Mouse (Mus musculus) MEL (cell line): ENCODE measurements around the gene Cox6a1. TPM values are rescaled to one million over a fixed set of nuclear protein-coding genes. Genes with fewer than 3 reads are reported as not detected.
A peak's percentile ranks its signal among the peaks of the same experiment; 100 is the strongest.

Source experiments
- DNase-seq: peaks from one replicate; pipeline ENCODE4 v3.0.0; 2011; ENCODE audit warnings: low read depth, low spot score
- H3K27ac ChIP-seq: 2 replicates; pipeline ENCODE4 v1.5.1; 2012; ENCODE audit warnings: low read depth, mild to moderate bottlenecking, control low read depth, low read length, moderate library complexity; ENCODE audit not compliant: control insufficient read depth
- H3K27me3 ChIP-seq, 2 experiments: fragments of 150-350 bp in 1 of 2; sonication (generic) in 1 of 2; 2 replicates each; pipeline ENCODE4 v1.6.1; 2012; ENCODE audit warnings: low read length in 2 of 2, mild to moderate bottlenecking in 2 of 2, improper control_type of control experiment in 1 of 2, moderate library complexity in 1 of 2; ENCODE audit not compliant: insufficient read depth in 2 of 2, control insufficient read depth in 1 of 2
- H3K36me3 ChIP-seq, 2 experiments: 2 replicates each; pipeline ENCODE4 v1.6.1; 2012 to 2014; ENCODE audit warnings: low read length in 2 of 2, improper control_type of control experiment in 1 of 2, inconsistent platforms in 1 of 2, mild to moderate bottlenecking in 1 of 2; ENCODE audit not compliant: insufficient read depth in 2 of 2, control insufficient read depth in 1 of 2
- H3K4me1 ChIP-seq, 2 experiments: fragments of 150-350 bp in 1 of 2; sonication (generic) in 1 of 2; 2 replicates each; pipeline ENCODE4 v1.6.1; 2012; ENCODE audit warnings: low read length in 2 of 2, improper control_type of control experiment in 1 of 2, mild to moderate bottlenecking in 1 of 2; ENCODE audit not compliant: insufficient read depth in 2 of 2, control insufficient read depth in 1 of 2
- H3K4me3 ChIP-seq, 2 experiments: fragments of 150-350 bp in 1 of 2; sonication (generic) in 1 of 2; 2 replicates each; pipeline ENCODE4 v1.5.1; 2012; ENCODE audit warnings: low read depth in 2 of 2, low read length in 2 of 2, mild to moderate bottlenecking in 2 of 2, moderate library complexity in 2 of 2, control low read depth in 1 of 2, improper control_type of control experiment in 1 of 2; ENCODE audit not compliant: control insufficient read depth in 1 of 2, insufficient read depth in 1 of 2
- H3K79me2 ChIP-seq: 2 replicates; pipeline ENCODE4 v1.6.1; 2012; ENCODE audit warnings: mild to moderate bottlenecking, low read length, moderate library complexity; ENCODE audit not compliant: control insufficient read depth, poor library complexity, insufficient read depth
- H3K9ac ChIP-seq: 2 replicates; pipeline ENCODE4 v1.6.1; 2012; ENCODE audit warnings: low read depth, mild to moderate bottlenecking, control low read depth, low read length, moderate library complexity; ENCODE audit not compliant: control insufficient read depth, poor library complexity, severe bottlenecking
- H3K9me3 ChIP-seq: fragments of 150-350 bp; sonication (generic); replicated peaks from 2 replicates; pipeline ENCODE4 v1.6.1; 2012; ENCODE audit warnings: mild to moderate bottlenecking, low read length, improper control_type of control experiment, moderate library complexity; ENCODE audit not compliant: insufficient read depth
- CHD2 ChIP-seq: IDR thresholded peaks from 2 replicates; pipeline ENCODE4 v1.6.1; 2011; ENCODE audit warnings: low read length, improper control_type of control experiment
- ELF1 ChIP-seq: IDR thresholded peaks from 2 replicates; pipeline ENCODE4 v1.6.1; 2014; ENCODE audit warnings: low read depth, mild to moderate bottlenecking, inconsistent platforms, low read length, improper control_type of control experiment, moderate library complexity
- ETS1 ChIP-seq: IDR thresholded peaks from 2 replicates; pipeline ENCODE4 v1.6.1; 2012; ENCODE audit warnings: low read depth, mild to moderate bottlenecking, inconsistent platforms, low read length, improper control_type of control experiment, moderate library complexity
- GABPA ChIP-seq: IDR thresholded peaks from 2 replicates; pipeline ENCODE4 v1.6.1; 2012; ENCODE audit warnings: low read depth, mild to moderate bottlenecking, inconsistent platforms, low read length, improper control_type of control experiment, moderate library complexity
- JUND ChIP-seq: IDR thresholded peaks from 2 replicates; pipeline ENCODE4 v1.6.1; 2011; ENCODE audit warnings: low read depth, mild to moderate bottlenecking, improper control_type of control experiment, low read length
- KAT2A ChIP-seq: conservative IDR thresholded peaks from 2 replicates; pipeline ENCODE4 v1.6.1; 2012; ENCODE audit warnings: low read depth, low read length, improper control_type of control experiment, inconsistent platforms
- MAZ ChIP-seq: IDR thresholded peaks from 2 replicates; pipeline ENCODE4 v1.6.1; 2012; ENCODE audit warnings: low read depth, mild to moderate bottlenecking, inconsistent platforms, low read length, improper control_type of control experiment
- MXI1 ChIP-seq: IDR thresholded peaks from 2 replicates; pipeline ENCODE4 v1.6.1; 2011; ENCODE audit warnings: mild to moderate bottlenecking, low read depth, low read length, improper control_type of control experiment
- MYB ChIP-seq: IDR thresholded peaks from 2 replicates; pipeline ENCODE4 v1.6.1; 2011; ENCODE audit warnings: mild to moderate bottlenecking, low read depth, low read length, improper control_type of control experiment
- NRF1 ChIP-seq: IDR thresholded peaks from 2 replicates; pipeline ENCODE4 v1.6.1; 2014; ENCODE audit warnings: low read depth, mild to moderate bottlenecking, inconsistent platforms, low read length, improper control_type of control experiment, moderate library complexity; ENCODE audit not compliant: poor library complexity, insufficient read depth, severe bottlenecking
- POLR2A ChIP-seq, 2 experiments: IDR thresholded peaks; 2 replicates each; pipeline ENCODE4 v1.6.1; 2011 to 2012; ENCODE audit warnings: low read length in 2 of 2, mild to moderate bottlenecking in 2 of 2, control low read depth in 1 of 2, improper control_type of control experiment in 1 of 2, low read depth in 1 of 2, moderate library complexity in 1 of 2; ENCODE audit not compliant: control insufficient read depth in 1 of 2, insufficient read depth in 1 of 2, poor library complexity in 1 of 2
- POLR2AphosphoS2 ChIP-seq: IDR thresholded peaks from 2 replicates; pipeline ENCODE4 v1.6.1; 2011; ENCODE audit warnings: low read length, improper control_type of control experiment
- RCOR1 ChIP-seq: IDR thresholded peaks from 2 replicates; pipeline ENCODE4 v1.6.1; 2012; ENCODE audit warnings: low read depth, mild to moderate bottlenecking, inconsistent platforms, low read length, improper control_type of control experiment
- SMC3 ChIP-seq: IDR thresholded peaks from 2 replicates; pipeline ENCODE4 v1.6.1; 2011; ENCODE audit warnings: low read depth, low read length, improper control_type of control experiment
- TBP ChIP-seq: IDR thresholded peaks from 2 replicates; pipeline ENCODE4 v1.8.0; 2011; ENCODE audit warnings: low read depth, low read length, improper control_type of control experiment
- TCF12 ChIP-seq: IDR thresholded peaks from 2 replicates; pipeline ENCODE4 v1.6.1; 2014; ENCODE audit warnings: low read depth, mild to moderate bottlenecking, inconsistent platforms, low read length, improper control_type of control experiment, moderate library complexity
- UBTF ChIP-seq: IDR thresholded peaks from 2 replicates; pipeline ENCODE4 v1.6.1; 2012; ENCODE audit warnings: low read depth, mild to moderate bottlenecking, inconsistent platforms, low read length, improper control_type of control experiment, moderate library complexity, borderline replicate concordance; ENCODE audit not compliant: insufficient read depth
- USF1 ChIP-seq: IDR thresholded peaks from 2 replicates; pipeline ENCODE4 v1.6.1; 2014; ENCODE audit warnings: low read depth, mild to moderate bottlenecking, inconsistent platforms, low read length, improper control_type of control experiment, moderate library complexity
- ZKSCAN1 ChIP-seq: IDR thresholded peaks from 2 replicates; pipeline ENCODE4 v1.6.1; 2012; ENCODE audit warnings: low read depth, mild to moderate bottlenecking, inconsistent platforms, low read length, improper control_type of control experiment, moderate library complexity
- ZMIZ1 ChIP-seq: IDR thresholded peaks from 2 replicates; pipeline ENCODE4 v1.6.1; 2012; ENCODE audit warnings: low read depth, mild to moderate bottlenecking, inconsistent platforms, low read length, improper control_type of control experiment, moderate library complexity
- ZNF384 ChIP-seq: IDR thresholded peaks from 2 replicates; pipeline ENCODE4 v1.6.1; 2012; ENCODE audit warnings: low read depth, mild to moderate bottlenecking, inconsistent platforms, low read length, improper control_type of control experiment
- polyA plus RNA-seq, 2 experiments: library from polyadenylated mRNA; stranded (reverse) in 1 of 2; unstranded in 1 of 2; fragments of >175 nt in 1 of 2; fragments of >200 nt in 1 of 2; gene quantifications; 2 replicates each; pipeline versions ENCODE4 v1.2.1 to v1.2.4; 2012; ENCODE audit warnings: low replicate concordance in 2 of 2, low read depth in 1 of 2; ENCODE audit not compliant: insufficient read length in 2 of 2, insufficient read depth in 1 of 2, missing spikeins in 1 of 2
- total RNA-seq: library from RNA; depleted of rRNA; stranded (reverse); fragments of 300-350 nt; gene quantifications from 2 replicates; pipeline ENCODE4 v1.2.3, GENCODE M21; 2012

The Cox6a1 gene
- total and polyA plus RNA-seq, 3 experiments, result 328 to 1,215 (median 749) TPM

DNA sequence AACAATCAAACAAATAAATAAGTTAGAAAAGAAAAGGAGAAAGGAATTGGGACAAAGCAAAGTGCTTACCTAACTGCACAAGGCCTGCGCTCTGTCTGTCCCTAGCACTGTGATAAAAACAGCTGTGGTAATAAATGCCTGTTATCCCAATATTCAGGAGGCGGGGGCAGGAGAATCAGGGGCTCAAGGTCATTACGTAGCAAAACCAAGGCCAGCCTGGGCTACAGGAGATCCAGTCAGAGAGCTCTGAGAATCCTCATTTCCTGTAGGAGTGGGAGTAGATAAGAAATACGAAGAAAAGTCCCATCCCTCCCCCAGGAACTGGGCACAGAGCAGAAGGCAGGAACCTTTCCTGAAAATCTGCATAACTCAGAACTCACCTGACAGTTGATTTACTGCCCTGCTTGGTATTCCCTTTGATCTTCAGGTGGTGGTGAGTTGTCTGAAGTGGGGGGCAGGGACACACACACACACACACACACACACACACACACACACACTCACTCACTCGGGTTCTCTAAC, 11.1 kb upstream of the Cox6a1 start:
- peak overlapping the region; percentile 52 to 74 for H3K4me3 ChIP-seq
- H3K9me3 ChIP-seq, result no peaks in the 10 kb centered on the region
- H3K27ac ChIP-seq, result peak overlapping the region; percentile 21
- TF ChIP-seq TCF12 (no peak), ZNF384 (no peak), MAZ (no peak), KAT2A (no peak), MYB (no peak), POLR2A (IDR thresholded peaks at IDR 0.05; ENCODE audit: control insufficient read depth in 1 of 2, insufficient read depth in 1 of 2, low read depth in 1 of 2, low read length in 2 of 2, poor library complexity in 1 of 2) (no peak), ZKSCAN1 (no peak), SMC3 (no peak), POLR2AphosphoS2 (no peak), ZMIZ1 (no peak), JUND (no peak)
- DNase-seq, result no peak
- H3K4me1 ChIP-seq, result peaks cover 2 to 7% of the 10 kb centered on the region in 2 experiments; a peak in 3 of 4 replicates
- peak overlapping the region; percentile 63 for H3K9ac ChIP-seq
- peaks cover 0 to 5% of the 10 kb centered on the region in 2 experiments; a peak in 2 of 4 replicates for H3K36me3 ChIP-seq
- peaks cover 2% of the 10 kb centered on the region; the same call in 1 of the 2 replicates for H3K79me2 ChIP-seq
- H3K27me3 ChIP-seq, result no peaks in the 10 kb centered on the region

- Histone ChIP-seq H3K9me3 (no peaks in the 10 kb centered on the region), H3K27me3 (no peaks in the 10 kb centered on the region), H3K36me3 (peaks cover 0 to 5% of the 10 kb centered on the region in 2 experiments; a peak in 2 of 4 replicates), H3K4me1 (peaks cover 2 to 7% of the 10 kb centered on the region in 2 experiments; a peak in 3 of 4 replicates), H3K27ac (peak overlapping the region; percentile 21), H3K79me2 (peaks cover 2% of the 10 kb centered on the region; the same call in 1 of the 2 replicates), H3K4me3 (peak overlapping the region; percentile 52 to 74), H3K9ac (peak overlapping the region; percentile 63)
- DNase-seq, result peak; percentile 79
- TF ChIP-seq RCOR1, result no peak
- TF ChIP-seq POLR2A (IDR thresholded peaks at IDR 0.05; ENCODE audit: control insufficient read depth in 1 of 2, insufficient read depth in 1 of 2, low read depth in 1 of 2, low read length in 2 of 2, poor library complexity in 1 of 2), result no peak
- TF ChIP-seq ZNF384, result no peak
- TF ChIP-seq MXI1, result no peak
- TF ChIP-seq ETS1, result 0 out of 2 replicates have a peak, but pooled peaks have one; percentile 11
- 0 out of 2 replicates have a peak, but pooled peaks have one; percentile 45 for TF ChIP-seq ELF1
- no peak for TF ChIP-seq GABPA
- no peak for TF ChIP-seq JUND
- no peak for TF ChIP-seq MAZ
- no peak for TF ChIP-seq UBTF
- TF ChIP-seq TBP, result no peak
- no peak for TF ChIP-seq USF1
- no peak for TF ChIP-seq CHD2
- TF ChIP-seq ZMIZ1, result no peak
- TF ChIP-seq NRF1, result no peak
Observed at GRCm38 (mm10) chr5:115359438-115359837, 10.7 kb upstream of the Cox6a1 start.
